Mouse (Mus musculus) liver, embryonic 14.5 days (tissue): ENCODE data around the gene Adprhl2. TPM values are rescaled to one million over a fixed set of nuclear protein-coding genes. Genes with fewer than 3 reads are reported as not detected.

ENCODE experiments used
- ATAC-seq: fragments of 200-750 bp; cut with Nextera tagmentation; 2 replicates; pipeline ENCODE4 v1.8.0; 2017; ENCODE audit warnings: moderate number of reproducible peaks, mild to moderate bottlenecking, moderate library complexity; ENCODE audit not compliant: insufficient read depth
- DNase-seq, 3 experiments: peaks; one replicate each; pipeline ENCODE4 v3.0.0-alpha.2; 2012 to 2013; ENCODE audit warnings: low read depth in 3 of 3, low spot score in 3 of 3
- H3K27ac ChIP-seq: fragments of 300-500 bp; sonication (generic); 2 replicates; pipeline ENCODE4 v1.5.1; 2014; ENCODE audit warnings: moderate library complexity, mild to moderate bottlenecking, control low read depth, inconsistent platforms
- H3K27me3 ChIP-seq: fragments of 300-500 bp; sonication (generic); 2 replicates; pipeline ENCODE4 v1.6.1; 2014; ENCODE audit warnings: mild to moderate bottlenecking, low read length, moderate library complexity; ENCODE audit not compliant: control insufficient read depth, insufficient read depth
- H3K36me3 ChIP-seq: fragments of 300-500 bp; sonication (generic); replicated peaks from 2 replicates; pipeline ENCODE4 v1.6.1; 2014; ENCODE audit warnings: low read depth; ENCODE audit not compliant: control insufficient read depth, insufficient read depth
- H3K4me1 ChIP-seq, 2 experiments: fragments of 200-500 bp in 1 of 2; fragments of 300-500 bp in 1 of 2; sonication (generic) in 1 of 2; replicated peaks; 2 replicates each; pipeline ENCODE4 v1.6.1; 2012 to 2014; ENCODE audit warnings: antibody characterized with exemption in 1 of 2, inconsistent platforms in 1 of 2, low read length in 1 of 2; ENCODE audit not compliant: control insufficient read depth in 2 of 2, insufficient read depth in 2 of 2
- H3K4me2 ChIP-seq: fragments of 300-500 bp; sonication (generic); 2 replicates; pipeline ENCODE4 v1.6.1; 2014; ENCODE audit warnings: low read depth, mild to moderate bottlenecking, control low read depth, moderate library complexity
- H3K4me3 ChIP-seq, 2 experiments: fragments of 200-500 bp in 1 of 2; fragments of 300-500 bp in 1 of 2; sonication (generic) in 1 of 2; 2 replicates each; pipeline ENCODE4 v1.5.1; 2012 to 2014; ENCODE audit warnings: low read depth in 2 of 2, low read length in 2 of 2, mild to moderate bottlenecking in 2 of 2, control low read depth in 1 of 2, inconsistent platforms in 1 of 2, moderate library complexity in 1 of 2; ENCODE audit not compliant: insufficient read depth in 1 of 2
- H3K9ac ChIP-seq: fragments of 300-500 bp; sonication (generic); replicated peaks from 2 replicates; pipeline ENCODE4 v1.6.1; 2014; ENCODE audit warnings: mild to moderate bottlenecking, control low read depth, moderate library complexity
- H3K9me3 ChIP-seq: fragments of 300-500 bp; sonication (generic); 2 replicates; pipeline ENCODE4 v1.6.1; 2016; ENCODE audit warnings: low read length, mixed read lengths; ENCODE audit not compliant: control insufficient read depth
- CTCF ChIP-seq: IDR thresholded peaks from 2 replicates; pipeline ENCODE4 v1.5.1; 2016; ENCODE audit warnings: antibody characterized with exemption, low read depth, control low read depth
- EP300 ChIP-seq: IDR thresholded peaks from 2 replicates; pipeline ENCODE4 v1.6.1; 2016; ENCODE audit warnings: antibody characterized with exemption, low read depth
- WGBS: fragments of 180-500 bp; shearing (Covaris S2); extraction: QIAGEN DNeasy Blood & Tissue Kit; methylation state at CpG from one replicate; pipeline ENCODE4 v1.1.7; 2014; ENCODE audit not compliant: insufficient replicate concordance; 5-methylcytosine and 5-hydroxymethylcytosine counted together
- polyA plus RNA-seq, 2 experiments: library from polyadenylated mRNA; depleted of rRNA in 1 of 2; stranded (reverse) in 1 of 2; unstranded in 1 of 2; fragments of >200 nt; fragmentation: Nextera tagmentation in 1 of 2; extraction: Ambion mirVana in 1 of 2; gene quantifications; 2 replicates each; pipeline versions ENCODE4 v1.2.1 to v1.2.3; 2012 to 2014

The Adprhl2 gene
- polyA plus RNA-seq, 2 experiments, result 15.4 TPM

DNA sequence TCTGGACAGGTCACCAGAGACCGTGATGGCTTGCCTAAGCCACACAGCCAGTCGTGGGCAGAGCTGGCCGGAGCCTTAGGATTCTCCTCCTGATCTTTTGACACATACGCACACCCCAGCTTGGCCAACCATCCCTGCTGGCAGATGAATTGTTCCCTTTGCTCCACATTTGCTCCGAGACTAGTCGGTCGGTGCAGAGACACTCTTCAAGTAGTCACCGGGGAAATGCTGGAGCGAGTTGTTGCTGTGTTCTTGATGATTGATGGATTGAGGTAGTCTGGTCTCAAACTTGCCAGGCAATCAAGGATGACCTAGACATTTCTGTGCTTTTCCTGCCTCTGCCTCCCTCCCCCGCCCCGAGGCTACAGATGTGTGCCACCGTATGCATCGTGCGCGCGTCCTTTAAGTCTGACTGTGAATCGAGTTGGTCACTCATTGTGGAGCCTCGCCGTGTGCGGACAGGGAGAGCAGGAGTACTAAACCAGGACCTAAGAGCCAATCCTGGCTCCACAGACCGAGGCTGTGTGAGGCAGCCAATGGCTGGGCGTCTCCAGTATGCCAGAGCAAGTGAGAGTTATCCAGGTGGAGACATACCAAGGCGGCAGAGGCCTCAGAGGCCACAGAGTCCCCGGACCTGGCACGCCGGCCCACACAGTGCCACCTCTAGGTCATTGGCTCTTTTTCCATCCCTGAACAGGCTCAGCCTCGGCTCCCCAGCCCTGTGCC is 19.8 kb downstream of the Adprhl2 start:
- Histone ChIP-seq H3K4me1 (no peaks in the 10 kb centered on the region), H3K27me3 (peaks cover 48% of the 10 kb centered on the region), H3K9ac (no peak overlapping the region), H3K4me2 (no peak overlapping the region; the same call in 1 of the 2 replicates), H3K36me3 (no peaks in the 10 kb centered on the region), H3K27ac (no peak overlapping the region), H3K9me3 (no peaks in the 10 kb centered on the region; the same call in 1 of the 2 replicates), H3K4me3 (no peak overlapping the region)
- DNase-seq, result no peak
- TF ChIP-seq CTCF, result no peak
- no peak for TF ChIP-seq EP300
- no peak for ATAC-seq
- WGBS, result 6% methylated on average over 27 of the region's 27 CpGs

DNA sequence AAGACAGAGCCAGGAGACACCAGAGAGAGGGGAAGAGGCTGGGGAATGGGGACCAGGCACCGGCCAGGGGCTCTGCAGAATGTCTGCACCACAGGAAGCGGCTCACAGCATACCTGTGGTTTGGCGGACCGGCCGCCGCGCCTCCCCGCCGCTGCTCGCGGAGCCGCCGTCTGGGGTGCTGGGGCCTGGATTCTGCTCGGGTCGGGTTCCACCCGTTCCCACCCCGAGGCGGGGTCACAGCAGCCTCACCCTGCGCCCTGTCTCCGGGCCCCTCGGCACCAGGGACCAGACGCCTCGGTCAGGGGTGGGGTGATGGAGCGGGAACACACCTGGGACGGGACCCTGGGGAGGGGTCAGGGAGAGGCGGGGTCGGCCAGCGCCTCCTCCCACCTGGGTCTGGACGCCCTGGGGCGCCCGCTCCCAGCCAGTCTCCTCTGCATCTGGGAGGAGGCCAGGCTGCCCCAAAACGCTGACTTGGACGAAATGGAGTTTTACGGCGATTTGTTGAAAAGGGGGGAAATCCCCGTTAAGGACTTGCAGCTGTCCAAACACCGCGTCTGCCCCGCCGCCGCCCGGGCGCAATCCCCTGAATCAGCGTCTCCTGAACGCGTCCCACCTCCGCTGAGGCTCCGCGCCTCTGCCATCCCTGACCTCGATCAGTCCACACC is 20.5 kb downstream of the Adprhl2 start:
- Histone ChIP-seq H3K4me3 (no peak overlapping the region; a peak in 1 of 4 replicates), H3K9ac (no peak overlapping the region), H3K9me3 (no peaks in the 10 kb centered on the region; the same call in 1 of the 2 replicates), H3K4me1 (no peaks in the 10 kb centered on the region), H3K4me2 (peak overlapping the region; percentile 41), H3K27me3 (peaks cover 55% of the 10 kb centered on the region), H3K36me3 (no peaks in the 10 kb centered on the region), H3K27ac (no peak overlapping the region)
- no peak for TF ChIP-seq EP300
- TF ChIP-seq CTCF, result no peak
- DNase-seq (no peak), ATAC-seq (no peak)
- 2% methylated on average over 50 of the region's 50 CpGs for WGBS

DNA sequence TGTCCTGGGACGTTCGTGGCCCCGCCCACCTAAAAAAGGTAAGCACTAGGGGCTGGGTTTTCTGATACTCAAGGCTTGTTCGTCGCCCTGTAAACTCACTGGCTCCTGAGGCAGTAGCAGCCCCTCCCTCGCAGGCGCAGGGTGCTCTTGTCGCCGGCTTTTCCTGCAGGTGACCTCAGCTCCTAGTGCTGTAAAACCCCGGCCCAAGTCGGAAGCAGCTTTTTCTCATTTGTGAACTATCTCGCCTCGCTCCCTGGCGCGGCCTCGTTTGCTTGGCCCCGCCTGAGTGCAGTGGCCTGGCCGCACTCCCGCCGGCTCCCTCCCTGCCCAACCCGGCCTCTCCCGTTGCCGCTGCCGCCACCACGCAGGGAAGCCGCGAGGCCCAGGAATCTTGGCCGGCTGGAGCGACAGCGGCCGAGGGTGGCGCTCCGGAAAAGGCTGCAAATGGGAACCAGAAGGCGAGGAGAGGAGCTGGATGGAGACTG is 24.8 kb downstream of the Adprhl2 start:
- no peak for ATAC-seq
- Histone ChIP-seq H3K36me3 (no peaks in the 10 kb centered on the region), H3K4me3 (no peak overlapping the region), H3K4me1 (no peaks in the 10 kb centered on the region), H3K9ac (no peak overlapping the region), H3K27ac (no peak overlapping the region), H3K9me3 (no peaks in the 10 kb centered on the region), H3K27me3 (peaks cover 44% of the 10 kb centered on the region), H3K4me2 (peak overlapping the region; percentile 7)
- WGBS, result 2% methylated on average over 34 of the region's 34 CpGs
- TF ChIP-seq CTCF (no peak), EP300 (no peak)
- DNase-seq, result no peak

DNA sequence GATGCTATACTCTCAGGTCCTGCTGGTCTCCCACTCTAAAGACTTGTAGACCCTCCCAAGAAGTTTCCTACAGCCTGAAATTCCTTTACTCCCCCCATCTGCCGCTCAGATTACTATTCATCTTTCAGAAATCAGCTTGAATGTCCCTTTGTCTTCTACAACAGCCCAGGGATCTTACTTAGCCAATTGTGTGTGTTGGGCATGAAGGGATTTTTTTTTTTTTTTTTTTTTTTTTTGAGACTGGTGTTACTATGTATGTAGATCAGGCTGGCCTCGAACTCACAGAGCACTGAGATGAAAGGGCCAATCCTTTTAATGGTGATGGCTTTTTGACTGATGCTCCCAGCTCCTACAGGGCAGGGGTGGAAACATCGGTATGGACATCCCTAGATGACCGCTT is 25.6 kb downstream of the Adprhl2 start:
- no peaks in the 10 kb centered on the region for H3K9me3 ChIP-seq
- DNase-seq (no peak), ATAC-seq (no peak)
- no peak overlapping the region for H3K9ac ChIP-seq
- H3K27ac ChIP-seq, result no peak overlapping the region
- 41% methylated on average over 4 of the region's 4 CpGs for WGBS
- H3K4me3 ChIP-seq, result no peak overlapping the region
- H3K4me2 ChIP-seq, result no peak overlapping the region
- peaks cover 37% of the 10 kb centered on the region for H3K27me3 ChIP-seq
- H3K36me3 ChIP-seq, result no peaks in the 10 kb centered on the region
- TF ChIP-seq CTCF (no peak), EP300 (no peak)
- no peaks in the 10 kb centered on the region for H3K4me1 ChIP-seq

DNA sequence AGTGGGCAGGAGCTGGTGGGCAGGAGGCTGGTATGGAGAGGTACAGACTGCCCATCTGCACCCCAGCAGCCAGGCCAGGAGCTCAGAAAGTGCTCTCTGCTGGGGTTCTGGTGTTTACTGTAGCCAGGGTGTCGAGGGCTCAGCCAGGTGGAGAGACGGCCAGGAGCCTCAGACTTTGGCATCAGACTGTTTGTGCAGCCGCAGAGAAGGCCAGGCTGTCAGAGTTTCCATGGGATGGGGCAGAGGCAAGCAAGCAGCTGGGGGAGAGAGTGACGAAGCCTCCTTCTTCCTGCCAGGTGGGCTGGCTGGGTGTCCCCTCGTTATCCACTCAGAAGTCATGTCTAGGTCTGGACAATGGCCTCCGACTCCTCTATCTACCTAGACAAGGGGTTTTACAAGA is 26.4 kb downstream of the Adprhl2 start:
- H3K4me2 ChIP-seq, result no peak overlapping the region
- H3K36me3 ChIP-seq, result no peaks in the 10 kb centered on the region
- DNase-seq (no peak), ATAC-seq (peak; percentile 13; the same call in 1 of the 2 replicates)
- no peaks in the 10 kb centered on the region for H3K4me1 ChIP-seq
- TF ChIP-seq CTCF (no peak), EP300 (no peak)
- 51% methylated on average over 6 of the region's 6 CpGs for WGBS
- no peak overlapping the region for H3K4me3 ChIP-seq
- no peak overlapping the region for H3K27ac ChIP-seq
- H3K9ac ChIP-seq, result no peak overlapping the region
- no peaks in the 10 kb centered on the region for H3K9me3 ChIP-seq
- H3K27me3 ChIP-seq, result peaks cover 29% of the 10 kb centered on the region
